Mouse (Mus musculus) monocyte, adult 5-6 weeks (primary cell): Measurements from ENCODE around the gene Fam122a. TPM values are rescaled to one million over a fixed set of nuclear protein-coding genes. Genes with fewer than 3 reads are reported as not detected.

Source experiments
- ATAC-seq: fragments of 153-309, 156-312 bp; replicated peaks from 2 replicates; pipeline ENCODE4 v1.8.0; 2017; ENCODE audit warnings: mild to moderate bottlenecking; ENCODE audit not compliant: low TSS enrichment, insufficient number of reproducible peaks, severe bottlenecking, poor library complexity, low FRiP score
- total RNA-seq: library from RNA; stranded (forward); fragments of 200-1000, 200-491, 200-594 nt; gene quantifications from 3 replicates; pipeline ENCODE4 v1.2.3, GENCODE M21; 2017

Gene Fam122a
- total RNA-seq, 1 experiment from 2014 or later = 4.5 TPM

- no peak for ATAC-seq
Measured at GRCm38 (mm10) chr19:24451626-24452025, 25.5 kb downstream of the Fam122a start.

- ATAC-seq = no peak
Measured at GRCm38 (mm10) chr19:24450740-24451139, 26.4 kb downstream of the Fam122a start.

GRCm38 (mm10) chr19:24444322-24444721, 32.8 kb downstream of the Fam122a start:
- ATAC-seq = no peak

- no peak for ATAC-seq
Measured at GRCm38 (mm10) chr19:24439715-24440114, 37.4 kb downstream of the Fam122a start.

GRCm38 (mm10) chr19:24434291-24434690, 42.9 kb downstream of the Fam122a start:
- no peak for ATAC-seq

GRCm38 (mm10) chr19:24432447-24432846, 44.7 kb downstream of the Fam122a start:
- ATAC-seq = 0 out of 2 replicates have a peak, but pooled peaks have one; percentile 40

- no peak for ATAC-seq
Measured at GRCm38 (mm10) chr19:24431381-24431780, 45.8 kb downstream of the Fam122a start.

GRCm38 (mm10) chr19:24428011-24428410, 49.1 kb downstream of the Fam122a start:
- no peak for ATAC-seq

- ATAC-seq = no peak
Measured at GRCm38 (mm10) chr19:24427258-24427657, 49.9 kb downstream of the Fam122a start.

GRCm38 (mm10) chr19:24426759-24427181, 50.4 kb downstream of the Fam122a start:
- no peak for ATAC-seq

Other genes starting within 250 kb of the Fam122a start
- 1.2 to 7.1 TPM (median 4.4 TPM) in 3 replicates for gene Fxn, start 196.8 kb downstream of the Fam122a start, total RNA-seq
- 1.5 to 5.6 TPM (median 3.0 TPM) in 3 replicates for gene Pip5k1b, start 78.5 kb upstream of the Fam122a start, total RNA-seq
- gene Tmem252, start 196.7 kb upstream of the Fam122a start, total RNA-seq = not detected in 3 replicates